Mouse (Mus musculus): ENCODE results near the gene St3gal4.

GRCm38 (mm10) chr9:35163011-35163690 lies 44.1 kb upstream of the St3gal4 start:
- TF ChIP-seq CTCF (IDR thresholded peaks at IDR 0.05; ENCODE audit: control insufficient read depth, insufficient read depth, insufficient replicate concordance, low read depth, low read length) (no peak), POLR2A (IDR thresholded peaks at IDR 0.05; ENCODE audit: control insufficient read depth, low read depth, low read length) (no peak)

All from testis, adult 2 months (tissue).